Mouse (Mus musculus): ENCODE data around the gene Taok3. TPM values are rescaled to one million over a fixed set of nuclear protein-coding genes. Genes with fewer than 3 reads are reported as not detected.

Taok3 gene
- polyA plus RNA-seq, 1 experiment from 2014 or later: 33.1 TPM

- Histone ChIP-seq H3K27me3 (ENCODE audit: control insufficient read depth, insufficient read depth, low read length) (no peaks in the 10 kb centered on the region), H3K4me3 (replicated peaks; ENCODE audit: low read length) (peak overlapping the region; percentile 88), H3K36me3 (ENCODE audit: control insufficient read depth, insufficient read depth, low read length) (peaks cover 18% of the 10 kb centered on the region), H3K9ac (ENCODE audit: low read length) (peak overlapping the region; percentile 91), H3K4me2 (ENCODE audit: low read depth, low read length) (peak overlapping the region; percentile 96), H3K4me1 (ENCODE audit: control insufficient read depth, insufficient read depth, low read length) (peaks cover 17% of the 10 kb centered on the region; the same call in 1 of the 2 replicates), H3K9me3 (replicated peaks; ENCODE audit: control insufficient read depth, low read length) (no peaks in the 10 kb centered on the region), H3K27ac (ENCODE audit: low read length) (peak overlapping the region; percentile 87)
- peak; percentile 3; the same call in 1 of the 2 replicates for ATAC-seq (ENCODE audit: insufficient read depth, low FRiP score)
- under 1% methylated on average over 43 of the region's 43 CpGs for WGBS
These were observed 4.6 kb upstream of the Taok3 start for GRCm38 (mm10) chr5:117115193-117115767.

- H3K27me3 ChIP-seq (ENCODE audit: control insufficient read depth, insufficient read depth, low read length): no peaks in the 10 kb centered on the region
- peak within 1 kb of the TSS; percentile 88 for H3K4me3 ChIP-seq (replicated peaks; ENCODE audit: low read length)
- WGBS: under 1% methylated on average over 59 of the region's 59 CpGs
These were observed 4.0 kb upstream of the Taok3 start, which contains the start of gene Suds3 for GRCm38 (mm10) chr5:117115836-117116366. Gene Suds3 (minus strand): TSS chr5:117116113.

GRCm38 (mm10) chr5:117116660-117117059, 3.3 kb upstream of the Taok3 start:
- Histone ChIP-seq H3K27ac (ENCODE audit: low read length) (peak overlapping the region; percentile 87), H3K4me3 (replicated peaks; ENCODE audit: low read length) (no peak overlapping the region), H3K27me3 (ENCODE audit: control insufficient read depth, insufficient read depth, low read length) (no peaks in the 10 kb centered on the region), H3K36me3 (ENCODE audit: control insufficient read depth, insufficient read depth, low read length) (peaks cover 11% of the 10 kb centered on the region), H3K9me3 (replicated peaks; ENCODE audit: control insufficient read depth, low read length) (no peaks in the 10 kb centered on the region), H3K4me2 (ENCODE audit: low read depth, low read length) (peak overlapping the region; percentile 59), H3K9ac (ENCODE audit: low read length) (no peak overlapping the region), H3K4me1 (ENCODE audit: control insufficient read depth, insufficient read depth, low read length) (peaks cover 26% of the 10 kb centered on the region)
- WGBS: 60% methylated on average over 2 of the region's 2 CpGs
- no peak for ATAC-seq (ENCODE audit: insufficient read depth, low FRiP score)

More at GRCm38 (mm10) chr5:117115836-117116366, 4.0 kb upstream of the Taok3 start, which contains the start of gene Suds3:
- H3K27ac ChIP-seq (ENCODE audit: low read length): peak within 1 kb of the TSS; percentile 87
- H3K4me1 ChIP-seq (ENCODE audit: control insufficient read depth, insufficient read depth, low read length): peaks cover 20% of the 10 kb centered on the region
- H3K9me3 ChIP-seq (replicated peaks; ENCODE audit: control insufficient read depth, low read length): no peaks in the 10 kb centered on the region
- peak; percentile 85 for ATAC-seq (ENCODE audit: insufficient read depth, low FRiP score)
- peak within 1 kb of the TSS; percentile 96 for H3K4me2 ChIP-seq (ENCODE audit: low read depth, low read length)
- H3K36me3 ChIP-seq (ENCODE audit: control insufficient read depth, insufficient read depth, low read length): peaks cover 16% of the 10 kb centered on the region
- H3K9ac ChIP-seq (ENCODE audit: low read length): peak within 1 kb of the TSS; percentile 91

- H3K27ac ChIP-seq (ENCODE audit: low read length): no peak overlapping the region
- peaks cover 26% of the 10 kb centered on the region for H3K4me1 ChIP-seq (ENCODE audit: control insufficient read depth, insufficient read depth, low read length)
- H3K4me3 ChIP-seq (replicated peaks; ENCODE audit: low read length): no peak overlapping the region
- H3K36me3 ChIP-seq (ENCODE audit: control insufficient read depth, insufficient read depth, low read length): peaks cover 9% of the 10 kb centered on the region
- H3K4me2 ChIP-seq (ENCODE audit: low read depth, low read length): no peak overlapping the region
- ATAC-seq (ENCODE audit: insufficient read depth, low FRiP score): no peak
- 81% methylated on average over 2 of the region's 2 CpGs for WGBS
- H3K27me3 ChIP-seq (ENCODE audit: control insufficient read depth, insufficient read depth, low read length): no peaks in the 10 kb centered on the region
- H3K9ac ChIP-seq (ENCODE audit: low read length): no peak overlapping the region
- no peaks in the 10 kb centered on the region for H3K9me3 ChIP-seq (replicated peaks; ENCODE audit: control insufficient read depth, low read length)
These were observed 2.7 kb upstream of the Taok3 start for GRCm38 (mm10) chr5:117117241-117117640.

GRCm38 (mm10) chr5:117117716-117118115, 2.2 kb upstream of the Taok3 start:
- no peak overlapping the region for H3K9ac ChIP-seq (ENCODE audit: low read length)
- WGBS: 69% methylated on average over 7 of the region's 7 CpGs
- no peak for ATAC-seq (ENCODE audit: insufficient read depth, low FRiP score)

GRCm38 (mm10) chr5:117118220-117118619, 1.7 kb upstream of the Taok3 start:
- no peak overlapping the region for H3K4me3 ChIP-seq (replicated peaks; ENCODE audit: low read length)
- no peak overlapping the region for H3K4me2 ChIP-seq (ENCODE audit: low read depth, low read length)
- no peaks in the 10 kb centered on the region for H3K27me3 ChIP-seq (ENCODE audit: control insufficient read depth, insufficient read depth, low read length)
- WGBS: 84% methylated on average over 2 of the region's 2 CpGs
- H3K36me3 ChIP-seq (ENCODE audit: control insufficient read depth, insufficient read depth, low read length): peaks cover 2% of the 10 kb centered on the region; the same call in 1 of the 2 replicates
- H3K9me3 ChIP-seq (replicated peaks; ENCODE audit: control insufficient read depth, low read length): no peaks in the 10 kb centered on the region
- H3K27ac ChIP-seq (ENCODE audit: low read length): no peak overlapping the region
- ATAC-seq (ENCODE audit: insufficient read depth, low FRiP score): no peak
- peaks cover 31% of the 10 kb centered on the region for H3K4me1 ChIP-seq (ENCODE audit: control insufficient read depth, insufficient read depth, low read length)
- H3K9ac ChIP-seq (ENCODE audit: low read length): no peak overlapping the region

More at GRCm38 (mm10) chr5:117117716-117118115, 2.2 kb upstream of the Taok3 start:
- H3K9me3 ChIP-seq (replicated peaks; ENCODE audit: control insufficient read depth, low read length): no peaks in the 10 kb centered on the region
- no peak overlapping the region for H3K27ac ChIP-seq (ENCODE audit: low read length)
- H3K27me3 ChIP-seq (ENCODE audit: control insufficient read depth, insufficient read depth, low read length): no peaks in the 10 kb centered on the region
- H3K36me3 ChIP-seq (ENCODE audit: control insufficient read depth, insufficient read depth, low read length): peaks cover 7% of the 10 kb centered on the region
- no peak overlapping the region for H3K4me3 ChIP-seq (replicated peaks; ENCODE audit: low read length)
- H3K4me1 ChIP-seq (ENCODE audit: control insufficient read depth, insufficient read depth, low read length): peaks cover 30% of the 10 kb centered on the region
- no peak overlapping the region for H3K4me2 ChIP-seq (ENCODE audit: low read depth, low read length)

GRCm38 (mm10) chr5:117118850-117119249, 1.1 kb upstream of the Taok3 start:
- Histone ChIP-seq H3K36me3 (ENCODE audit: control insufficient read depth, insufficient read depth, low read length) (no peaks in the 10 kb centered on the region), H3K9me3 (replicated peaks; ENCODE audit: control insufficient read depth, low read length) (no peaks in the 10 kb centered on the region), H3K4me2 (ENCODE audit: low read depth, low read length) (peak overlapping the region; percentile 89; the same call in 1 of the 2 replicates), H3K4me3 (replicated peaks; ENCODE audit: low read length) (no peak overlapping the region), H3K27ac (ENCODE audit: low read length) (no peak overlapping the region), H3K4me1 (ENCODE audit: control insufficient read depth, insufficient read depth, low read length) (peaks cover 29% of the 10 kb centered on the region), H3K9ac (ENCODE audit: low read length) (no peak overlapping the region), H3K27me3 (ENCODE audit: control insufficient read depth, insufficient read depth, low read length) (no peaks in the 10 kb centered on the region)
- no peak for ATAC-seq (ENCODE audit: insufficient read depth, low FRiP score)
- WGBS: 48% methylated on average over 8 of the region's 8 CpGs

GRCm38 (mm10) chr5:117120489-117121466, 849 bp downstream of the Taok3 start:
- no peak for ATAC-seq (ENCODE audit: insufficient read depth, low FRiP score)
- peaks cover 23% of the 10 kb centered on the region for H3K4me1 ChIP-seq (ENCODE audit: control insufficient read depth, insufficient read depth, low read length)
- 1% methylated on average over 40 of the region's 40 CpGs for WGBS
- H3K4me3 ChIP-seq (replicated peaks; ENCODE audit: low read length): peak overlapping the region; percentile 77
- peak overlapping the region; percentile 77 for H3K9ac ChIP-seq (ENCODE audit: low read length)
- peak overlapping the region; percentile 19; the same call in 1 of the 2 replicates for H3K27ac ChIP-seq (ENCODE audit: low read length)
- no peaks in the 10 kb centered on the region for H3K36me3 ChIP-seq (ENCODE audit: control insufficient read depth, insufficient read depth, low read length)
- H3K9me3 ChIP-seq (replicated peaks; ENCODE audit: control insufficient read depth, low read length): no peaks in the 10 kb centered on the region
- H3K27me3 ChIP-seq (ENCODE audit: control insufficient read depth, insufficient read depth, low read length): no peaks in the 10 kb centered on the region
- peak overlapping the region; percentile 93 for H3K4me2 ChIP-seq (ENCODE audit: low read depth, low read length)
